Mouse (Mus musculus): Measurements from ENCODE around the gene Sox10.

- TF ChIP-seq CTCF (IDR thresholded peaks at IDR 0.05; ENCODE audit: low read depth) (no peak), EP300 (optimal IDR thresholded peaks at IDR 0.05) (no peak)
Observed at GRCm38 (mm10) chr15:79108421-79109320, 56.4 kb downstream of the Sox10 start, which contains the start of gene Micall1.
